Mouse (Mus musculus) spleen, adult 2 months (tissue): ENCODE data around the gene Rab11fip2. TPM values are rescaled to one million over a fixed set of nuclear protein-coding genes. Genes with fewer than 3 reads are reported as not detected.

Source experiments
- DNase-seq, 2 experiments: peaks; one replicate each; pipeline versions ENCODE4 v3.0.0 to v3.0.0-alpha.2; 2012 to 2021; ENCODE audit warnings: low spot score in 2 of 2, low read depth in 1 of 2
- H3K27ac ChIP-seq: fragments of 200-500 bp; 2 replicates; pipeline ENCODE4 v1.5.1; 2012; ENCODE audit warnings: low read length, inconsistent platforms; ENCODE audit not compliant: insufficient read depth
- H3K27me3 ChIP-seq: fragments of 200-500 bp; 2 replicates; pipeline ENCODE4 v1.6.1; 2012; ENCODE audit warnings: mild to moderate bottlenecking, moderate library complexity, low read length, inconsistent platforms; ENCODE audit not compliant: control insufficient read depth, insufficient read depth
- H3K36me3 ChIP-seq: fragments of 200-500 bp; 2 replicates; pipeline ENCODE4 v1.6.1; 2012; ENCODE audit warnings: mild to moderate bottlenecking, low read length, inconsistent platforms; ENCODE audit not compliant: control insufficient read depth, insufficient read depth
- H3K4me1 ChIP-seq: fragments of 200-500 bp; 2 replicates; pipeline ENCODE4 v1.6.1; 2011; ENCODE audit warnings: inconsistent platforms; ENCODE audit not compliant: control insufficient read depth, insufficient read depth, insufficient read length
- H3K4me3 ChIP-seq: fragments of 200-500 bp; 2 replicates; pipeline ENCODE4 v1.5.1; 2011; ENCODE audit warnings: mild to moderate bottlenecking, inconsistent platforms; ENCODE audit not compliant: insufficient read depth, insufficient read length; ENCODE audit errors: extremely low read depth
- CTCF ChIP-seq: fragments of 200-500 bp; IDR thresholded peaks from 2 replicates; pipeline ENCODE4 v1.5.1; 2011; ENCODE audit warnings: mild to moderate bottlenecking, inconsistent platforms; ENCODE audit not compliant: insufficient read depth, insufficient read length, insufficient replicate concordance; ENCODE audit errors: extremely low read depth
- POLR2A ChIP-seq: fragments of 200-500 bp; IDR thresholded peaks from 2 replicates; pipeline ENCODE4 v1.6.1; 2011; ENCODE audit warnings: low read depth, low read length, inconsistent platforms
- WGBS: fragments of 180-500 bp; shearing (Covaris S2); methylation state at CpG from one replicate; pipeline ENCODE4 v1.1.7; 2018; 5-methylcytosine and 5-hydroxymethylcytosine counted together
- polyA plus RNA-seq: library from polyadenylated mRNA; depleted of rRNA; stranded (reverse); fragments of >200 nt; gene quantifications from 2 replicates; pipeline ENCODE4 v1.2.3, GENCODE M21; 2012

Rab11fip2 gene
- polyA plus RNA-seq, 1 experiment = 1.1 TPM

- TF ChIP-seq CTCF = no peak
- TF ChIP-seq POLR2A = no peak
- Histone ChIP-seq H3K27ac (no peak overlapping the region), H3K4me3 (no peak overlapping the region), H3K27me3 (no peaks in the 10 kb centered on the region), H3K4me1 (no peaks in the 10 kb centered on the region), H3K36me3 (no peaks in the 10 kb centered on the region; the same call in 1 of the 2 replicates)
- no peak for DNase-seq
- WGBS = 81% methylated on average over 4 of the region's 4 CpGs
These were observed 14.8 kb downstream of the Rab11fip2 start for GRCm38 (mm10) chr19:59928672-59929071.

- Histone ChIP-seq H3K4me1 (no peaks in the 10 kb centered on the region), H3K36me3 (no peaks in the 10 kb centered on the region), H3K27ac (no peak overlapping the region), H3K27me3 (no peaks in the 10 kb centered on the region), H3K4me3 (no peak overlapping the region)
- WGBS = 76% methylated on average over 1 of the region's 1 CpGs
- TF ChIP-seq CTCF (no peak), POLR2A (no peak)
- no peak for DNase-seq
These were observed 17.3 kb downstream of the Rab11fip2 start for GRCm38 (mm10) chr19:59926125-59926524.

GRCm38 (mm10) chr19:59920846-59921245 lies 22.6 kb downstream of the Rab11fip2 start:
- 91% methylated on average over 3 of the region's 3 CpGs for WGBS
- H3K4me1 ChIP-seq = no peaks in the 10 kb centered on the region
- no peaks in the 10 kb centered on the region for H3K36me3 ChIP-seq
- no peak for TF ChIP-seq POLR2A
- TF ChIP-seq CTCF = no peak
- H3K4me3 ChIP-seq = no peak overlapping the region
- DNase-seq = no peak
- no peak overlapping the region for H3K27ac ChIP-seq
- no peaks in the 10 kb centered on the region for H3K27me3 ChIP-seq

- DNase-seq = no peak
- 84% methylated on average over 2 of the region's 2 CpGs for WGBS
- Histone ChIP-seq H3K4me3 (no peak overlapping the region), H3K27me3 (no peaks in the 10 kb centered on the region), H3K27ac (no peak overlapping the region), H3K36me3 (no peaks in the 10 kb centered on the region), H3K4me1 (no peaks in the 10 kb centered on the region)
- no peak for TF ChIP-seq CTCF
- no peak for TF ChIP-seq POLR2A
These were observed 25.4 kb downstream of the Rab11fip2 start for GRCm38 (mm10) chr19:59917901-59918613.

- no peak for DNase-seq
- 96% methylated on average over 4 of the region's 4 CpGs for WGBS
- Histone ChIP-seq H3K27ac (no peak overlapping the region), H3K36me3 (peaks cover 5% of the 10 kb centered on the region; the same call in 1 of the 2 replicates), H3K4me1 (no peaks in the 10 kb centered on the region), H3K4me3 (no peak overlapping the region), H3K27me3 (no peaks in the 10 kb centered on the region)
- TF ChIP-seq CTCF (no peak), POLR2A (no peak)
These were observed 31.9 kb downstream of the Rab11fip2 start for GRCm38 (mm10) chr19:59911554-59911953.

- no peak overlapping the region for H3K27ac ChIP-seq
- no peak overlapping the region for H3K4me3 ChIP-seq
- no peaks in the 10 kb centered on the region for H3K27me3 ChIP-seq
- TF ChIP-seq CTCF = no peak
- TF ChIP-seq POLR2A = no peak
- no peaks in the 10 kb centered on the region for H3K4me1 ChIP-seq
- 62% methylated on average over 1 of the region's 1 CpGs for WGBS
- DNase-seq = no peak
- H3K36me3 ChIP-seq = peaks cover 9% of the 10 kb centered on the region; the same call in 1 of the 2 replicates
These were observed 38.0 kb downstream of the Rab11fip2 start for GRCm38 (mm10) chr19:59905296-59906081.

GRCm38 (mm10) chr19:59899965-59900364 lies 43.5 kb downstream of the Rab11fip2 start:
- Histone ChIP-seq H3K27me3 (no peaks in the 10 kb centered on the region), H3K4me1 (no peaks in the 10 kb centered on the region), H3K4me3 (no peak overlapping the region), H3K36me3 (peaks cover 3% of the 10 kb centered on the region), H3K27ac (no peak overlapping the region)
- TF ChIP-seq CTCF (no peak), POLR2A (no peak)
- WGBS = 86% methylated on average over 4 of the region's 4 CpGs
- no peak for DNase-seq
